Mouse (Mus musculus) lung, postnatal 0 days (tissue): ENCODE measurements at regions not wholly inside any gene's neighbourhood (a gene's known extent, or its start where the extent isn't known, plus 50 kb on each side); places are given as distances from the start of the nearest gene placed in this dataset.

Source experiments
- ATAC-seq: fragments of 200-750 bp; cut with Nextera tagmentation; 2 replicates; pipeline ENCODE4 v1.8.0; 2017; ENCODE audit warnings: moderate library complexity
- DNase-seq: peaks from one replicate; pipeline ENCODE4 v3.0.0-alpha.2; 2016; ENCODE audit warnings: low spot score
- H3K27ac ChIP-seq: fragments of 300-500 bp; sonication (generic); 2 replicates; pipeline ENCODE4 v1.5.1; 2014; ENCODE audit warnings: antibody characterized with exemption, mild to moderate bottlenecking, low read length, mixed read lengths
- H3K27me3 ChIP-seq: fragments of 300-500 bp; sonication (generic); replicated peaks from 2 replicates; pipeline ENCODE4 v1.6.1; 2014; ENCODE audit warnings: low read length, mixed read lengths; ENCODE audit not compliant: insufficient read depth
- H3K36me3 ChIP-seq: fragments of 300-500 bp; sonication (generic); 2 replicates; pipeline ENCODE4 v1.6.1; 2014; ENCODE audit warnings: low read length, mixed read lengths; ENCODE audit not compliant: insufficient read depth
- H3K4me1 ChIP-seq: fragments of 300-500 bp; sonication (generic); 2 replicates; pipeline ENCODE4 v1.6.1; 2014; ENCODE audit warnings: antibody characterized with exemption, low read depth, low read length, mixed read lengths; ENCODE audit not compliant: insufficient read depth
- H3K4me2 ChIP-seq: fragments of 300-500 bp; sonication (generic); replicated peaks from 2 replicates; pipeline ENCODE4 v1.6.1; 2014; ENCODE audit warnings: low read depth, mild to moderate bottlenecking, low read length, moderate library complexity, mixed read lengths
- H3K4me3 ChIP-seq: fragments of 300-500 bp; sonication (generic); 2 replicates; pipeline ENCODE4 v1.5.1; 2014; ENCODE audit warnings: low read depth, low read length
- H3K9ac ChIP-seq: fragments of 300-500 bp; sonication (generic); replicated peaks from 2 replicates; pipeline ENCODE4 v1.6.1; 2014; ENCODE audit warnings: low read depth, mild to moderate bottlenecking
- H3K9me3 ChIP-seq: fragments of 300-500 bp; sonication (generic); 2 replicates; pipeline ENCODE4 v1.6.1; 2016; ENCODE audit warnings: low read length, mixed read lengths
- CTCF ChIP-seq: IDR thresholded peaks from 2 replicates; pipeline ENCODE4 v1.5.1; 2016; ENCODE audit warnings: antibody characterized with exemption, mild to moderate bottlenecking
- EP300 ChIP-seq: IDR thresholded peaks from 2 replicates; pipeline ENCODE4 v1.6.1; 2016; ENCODE audit warnings: antibody characterized with exemption, mild to moderate bottlenecking, control low read depth
- WGBS: fragments of 180-500 bp; shearing (Covaris S2); extraction: QIAGEN DNeasy Blood & Tissue Kit; methylation state at CpG from one replicate; pipeline ENCODE4 v1.1.7; 2014; 5-methylcytosine and 5-hydroxymethylcytosine counted together

GRCm38 (mm10) chrX:11705851-11706557, 378.4 kb downstream of the H2al1j start:
- no peak for ATAC-seq
- TF ChIP-seq CTCF (no peak), EP300 (no peak)

GRCm38 (mm10) chrX:11707330-11707729, 379.7 kb downstream of the H2al1j start:
- DNase-seq (no peak), ATAC-seq (no peak)
- Histone ChIP-seq H3K4me2 (no peak overlapping the region), H3K4me1 (no peaks in the 10 kb centered on the region), H3K27ac (no peak overlapping the region), H3K9me3 (no peaks in the 10 kb centered on the region), H3K27me3 (no peaks in the 10 kb centered on the region), H3K9ac (no peak overlapping the region), H3K36me3 (no peaks in the 10 kb centered on the region), H3K4me3 (no peak overlapping the region)
- no peak for TF ChIP-seq EP300
- TF ChIP-seq CTCF, result no peak
- WGBS, result 58% methylated on average over 6 of the region's 6 CpGs

More at GRCm38 (mm10) chrX:11705851-11706557, 378.4 kb downstream of the H2al1j start:
- H3K36me3 ChIP-seq, result no peaks in the 10 kb centered on the region
- H3K9ac ChIP-seq, result no peak overlapping the region
- H3K27ac ChIP-seq, result no peak overlapping the region
- no peaks in the 10 kb centered on the region for H3K4me1 ChIP-seq
- DNase-seq, result no peak
- WGBS, result 79% methylated on average over 6 of the region's 6 CpGs
- H3K4me3 ChIP-seq, result no peak overlapping the region
- no peak overlapping the region for H3K4me2 ChIP-seq
- no peaks in the 10 kb centered on the region for H3K9me3 ChIP-seq
- H3K27me3 ChIP-seq, result no peaks in the 10 kb centered on the region

DNA sequence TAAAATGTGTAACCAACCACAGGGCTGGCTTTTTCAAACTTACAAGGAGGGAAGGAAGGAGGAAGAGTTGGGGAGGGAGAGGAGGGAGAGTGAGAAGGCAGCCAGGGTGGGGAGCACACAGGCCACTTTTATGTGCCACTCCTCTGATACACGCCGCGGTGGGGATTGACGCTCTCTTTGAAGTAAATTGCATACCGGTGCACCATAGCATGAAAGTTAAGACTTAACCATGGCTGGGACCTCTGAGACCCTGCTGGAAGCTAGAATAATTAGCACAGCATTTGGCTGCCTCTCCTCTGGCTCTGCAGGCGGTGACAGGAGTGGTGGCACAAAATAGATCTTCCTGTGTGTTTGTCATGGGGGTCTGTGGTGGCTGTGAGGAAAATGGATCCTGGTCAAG, 380.7 kb downstream of the H2al1j start:
- DNase-seq, result no peak
- TF ChIP-seq CTCF, result no peak
- TF ChIP-seq EP300, result no peak
- H3K9me3 ChIP-seq, result no peaks in the 10 kb centered on the region
- no peaks in the 10 kb centered on the region for H3K27me3 ChIP-seq
- no peak overlapping the region for H3K9ac ChIP-seq
- no peak overlapping the region for H3K4me3 ChIP-seq
- no peak for ATAC-seq
- no peaks in the 10 kb centered on the region for H3K4me1 ChIP-seq
- H3K4me2 ChIP-seq, result no peak overlapping the region
- H3K36me3 ChIP-seq, result no peaks in the 10 kb centered on the region
- WGBS, result 45% methylated on average over 6 of the region's 6 CpGs
- no peak overlapping the region for H3K27ac ChIP-seq

DNA sequence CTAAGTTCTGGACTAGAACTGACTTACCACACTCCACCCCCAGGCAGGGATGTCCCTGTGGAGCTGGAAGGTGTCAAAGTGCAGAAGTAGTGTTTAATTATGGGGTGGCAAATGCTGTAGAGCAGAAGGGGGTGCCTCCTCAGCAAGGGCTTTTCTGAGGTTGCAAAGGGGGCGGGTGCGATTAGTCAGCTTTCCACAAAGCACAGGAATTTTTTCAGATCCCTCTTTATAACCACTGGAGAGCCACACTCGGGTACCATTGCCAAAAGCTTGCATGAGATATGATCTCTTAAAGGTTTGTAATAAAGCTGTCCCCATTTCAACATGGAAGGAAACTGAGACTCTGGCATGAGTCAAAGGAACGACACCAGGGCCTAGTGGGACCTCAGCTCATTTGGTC, 381.7 kb downstream of the H2al1j start:
- H3K4me3 ChIP-seq, result no peak overlapping the region
- no peaks in the 10 kb centered on the region for H3K9me3 ChIP-seq
- no peaks in the 10 kb centered on the region for H3K36me3 ChIP-seq
- no peak overlapping the region for H3K9ac ChIP-seq
- ATAC-seq (no peak), DNase-seq (no peak)
- no peak overlapping the region for H3K27ac ChIP-seq
- H3K4me1 ChIP-seq, result no peaks in the 10 kb centered on the region
- no peaks in the 10 kb centered on the region for H3K27me3 ChIP-seq
- 74% methylated on average over 4 of the region's 4 CpGs for WGBS
- no peak for TF ChIP-seq EP300
- no peak for TF ChIP-seq CTCF
- H3K4me2 ChIP-seq, result no peak overlapping the region

GRCm38 (mm10) chrX:11713423-11713822, 385.8 kb downstream of the H2al1j start:
- no peaks in the 10 kb centered on the region for H3K9me3 ChIP-seq
- ATAC-seq (no peak), DNase-seq (peak; percentile 44)
- TF ChIP-seq EP300 (no peak), CTCF (no peak)
- no peak overlapping the region for H3K27ac ChIP-seq
- H3K36me3 ChIP-seq, result no peaks in the 10 kb centered on the region
- WGBS, result 49% methylated on average over 3 of the region's 3 CpGs
- no peak overlapping the region for H3K4me2 ChIP-seq
- no peaks in the 10 kb centered on the region for H3K4me1 ChIP-seq
- H3K9ac ChIP-seq, result no peak overlapping the region
- H3K4me3 ChIP-seq, result no peak overlapping the region
- H3K27me3 ChIP-seq, result no peaks in the 10 kb centered on the region

DNA sequence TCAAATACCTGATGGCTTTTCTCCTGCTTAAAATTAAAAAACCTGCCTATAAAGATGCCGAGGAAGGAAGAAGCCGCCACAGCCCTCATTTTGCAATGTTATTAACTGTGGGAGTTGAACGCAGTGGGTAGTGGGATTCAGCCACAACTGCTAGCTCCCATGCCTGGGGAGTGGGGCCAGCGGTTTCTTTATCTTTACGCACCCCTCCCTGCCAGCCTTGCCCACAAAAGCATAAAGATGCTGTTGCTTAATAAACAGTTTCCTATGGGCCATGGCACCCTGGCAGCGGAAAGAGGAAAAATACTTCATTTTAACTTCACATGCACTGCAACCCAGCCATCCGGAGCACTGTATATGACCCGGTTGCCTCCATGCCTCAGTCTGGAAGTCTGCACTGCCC, 389.2 kb downstream of the H2al1j start:
- Histone ChIP-seq H3K4me2 (no peak overlapping the region), H3K27ac (no peak overlapping the region), H3K36me3 (no peaks in the 10 kb centered on the region), H3K9me3 (no peaks in the 10 kb centered on the region), H3K9ac (no peak overlapping the region), H3K4me1 (no peaks in the 10 kb centered on the region), H3K4me3 (no peak overlapping the region), H3K27me3 (no peaks in the 10 kb centered on the region)
- WGBS, result 82% methylated on average over 8 of the region's 8 CpGs
- TF ChIP-seq EP300, result no peak
- TF ChIP-seq CTCF, result no peak
- ATAC-seq, result no peak
- DNase-seq, result no peak

DNA sequence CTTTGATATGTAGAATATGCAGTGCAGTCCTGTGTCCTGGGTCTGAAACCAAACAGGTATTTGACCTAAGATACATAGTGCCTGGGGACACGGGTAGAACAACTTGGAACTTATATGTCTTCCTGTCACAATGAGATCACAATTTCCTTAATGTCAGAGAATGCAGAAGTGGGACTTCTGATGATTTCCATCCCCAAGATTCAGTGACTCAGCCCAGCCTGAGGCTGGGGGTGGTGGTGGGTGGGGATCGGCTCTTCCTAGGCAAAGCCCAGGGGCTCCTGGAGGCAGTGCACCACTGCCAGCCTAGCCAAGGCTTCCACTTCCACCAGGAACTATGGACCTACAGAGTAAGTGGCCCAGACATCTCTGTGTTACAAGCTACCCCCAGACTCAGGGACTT, 391.2 kb downstream of the H2al1j start:
- no peaks in the 10 kb centered on the region for H3K4me1 ChIP-seq
- H3K9ac ChIP-seq, result no peak overlapping the region
- ATAC-seq, result no peak
- DNase-seq, result no peak
- 53% methylated on average over 2 of the region's 2 CpGs for WGBS
- no peaks in the 10 kb centered on the region for H3K9me3 ChIP-seq
- no peak overlapping the region for H3K27ac ChIP-seq
- no peak overlapping the region for H3K4me3 ChIP-seq
- no peak overlapping the region for H3K4me2 ChIP-seq
- no peaks in the 10 kb centered on the region for H3K27me3 ChIP-seq
- H3K36me3 ChIP-seq, result no peaks in the 10 kb centered on the region
- TF ChIP-seq CTCF (no peak), EP300 (no peak)
